Mouse (Mus musculus): Measurements from ENCODE around the gene Tbx10.

Gene Tbx10

GRCm38 (mm10) chr19:3992416-3992815, at the start of gene Tbx10:
TSS of gene Tbx10 (plus strand) at chr19:3992752.
- no peak for TF ChIP-seq CTCF (conservative IDR thresholded peaks at IDR 0.05; ENCODE audit: low read length)
- no peak for TF ChIP-seq POU5F1 (IDR thresholded peaks at IDR 0.05; ENCODE audit: borderline replicate concordance, low read length)
- TF ChIP-seq NANOG (IDR thresholded peaks at IDR 0.05; ENCODE audit: borderline replicate concordance, low read length) = no peak
- H3K9me3 ChIP-seq (ENCODE audit: low read length) = no peaks in the 10 kb centered on the region
- no peaks in the 10 kb centered on the region for H3K27me3 ChIP-seq (ENCODE audit: insufficient read depth, low read length)
- peaks cover 32% of the 10 kb centered on the region for H3K4me1 ChIP-seq (replicated peaks; ENCODE audit: low read depth, low read length)
- H3K36me3 ChIP-seq (ENCODE audit: insufficient read depth, low read length) = no peaks in the 10 kb centered on the region
- H3K4me3 ChIP-seq (replicated peaks; ENCODE audit: low read length) = no peak within 1 kb of the TSS

DNA sequence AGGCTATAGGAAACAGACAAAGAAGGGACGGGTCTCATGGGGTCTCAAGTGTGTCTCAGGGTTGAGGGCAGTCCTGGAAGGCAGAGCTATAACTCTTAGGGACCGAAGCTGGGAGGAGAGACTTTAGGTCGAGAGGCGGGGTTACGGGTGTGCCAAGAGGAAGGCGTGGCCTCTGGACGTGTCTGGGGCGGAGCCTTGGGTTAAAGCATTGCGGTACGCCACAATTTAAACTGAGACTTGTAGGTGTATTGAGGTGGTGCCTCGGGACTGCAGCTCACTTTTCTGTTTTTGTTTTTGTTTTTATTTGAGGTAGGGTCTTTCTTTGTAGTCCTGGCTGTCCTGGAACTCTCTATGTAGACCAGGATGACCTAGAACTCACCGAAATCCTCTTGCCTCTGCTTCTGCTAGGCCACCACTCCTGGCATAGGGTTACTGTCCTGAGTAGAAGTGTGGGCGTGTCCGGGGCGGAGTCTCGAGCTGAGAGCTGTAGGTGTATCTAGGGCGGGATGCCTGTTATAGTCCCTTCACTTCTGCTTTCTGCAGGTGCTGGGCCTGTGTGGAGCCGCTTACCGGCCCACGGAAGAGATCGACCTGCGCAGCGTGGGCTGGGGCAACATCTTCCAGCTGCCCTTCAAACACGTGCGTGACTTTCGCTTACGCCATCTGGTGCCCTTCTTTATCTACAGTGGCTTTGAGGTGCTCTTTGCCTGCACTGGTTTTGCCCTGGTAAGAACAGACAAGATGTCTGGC, 49.4 kb upstream of the Tbx10 start:
- peaks cover 16% of the 10 kb centered on the region for H3K27me3 ChIP-seq (ENCODE audit: insufficient read depth, low read length)
- TF ChIP-seq NANOG (IDR thresholded peaks at IDR 0.05; ENCODE audit: borderline replicate concordance, low read length) (no peak), CTCF (conservative IDR thresholded peaks at IDR 0.05; ENCODE audit: low read length) (no peak), POU5F1 (IDR thresholded peaks at IDR 0.05; ENCODE audit: borderline replicate concordance, low read length) (no peak)
- H3K36me3 ChIP-seq (ENCODE audit: insufficient read depth, low read length) = no peaks in the 10 kb centered on the region
- H3K9me3 ChIP-seq (ENCODE audit: low read length) = no peaks in the 10 kb centered on the region
- peaks cover 39% of the 10 kb centered on the region for H3K4me1 ChIP-seq (replicated peaks; ENCODE audit: low read depth, low read length)
- H3K4me3 ChIP-seq (replicated peaks; ENCODE audit: low read length) = peak overlapping the region; percentile 58

DNA sequence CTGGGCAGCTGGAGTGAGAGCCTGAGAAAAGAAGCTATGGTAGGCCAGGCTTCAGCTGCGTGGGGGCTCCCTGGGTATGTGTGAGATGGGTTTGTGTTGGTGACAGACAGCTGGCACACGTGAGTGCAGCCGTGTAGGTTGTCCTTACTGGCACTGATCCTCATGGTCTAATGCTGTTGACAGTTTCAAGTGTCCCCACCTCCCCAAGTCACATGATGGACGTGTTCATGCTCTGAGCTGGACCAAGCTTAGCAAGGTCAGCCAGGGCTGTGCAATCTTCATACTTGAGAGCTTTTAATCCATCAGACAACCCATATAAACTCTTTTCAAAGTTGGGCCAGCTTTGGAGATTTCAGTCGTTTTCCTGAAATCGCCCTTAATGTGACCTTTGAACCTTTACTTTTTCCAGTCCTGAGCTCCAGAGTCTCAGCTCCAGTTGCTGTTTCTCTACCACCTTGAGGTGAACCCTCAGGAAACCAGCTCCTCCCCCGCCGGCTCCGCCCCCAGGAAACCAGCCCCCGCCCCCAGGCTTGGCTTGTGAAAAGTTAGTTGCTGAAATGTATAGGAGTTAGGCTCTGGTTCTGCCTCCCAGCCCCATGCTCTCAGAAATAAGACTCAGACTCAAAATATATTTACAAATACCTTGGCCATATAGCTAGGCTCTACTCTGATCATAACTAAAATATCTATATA, 46.5 kb upstream of the Tbx10 start:
- H3K36me3 ChIP-seq (ENCODE audit: insufficient read depth, low read length) = no peaks in the 10 kb centered on the region
- H3K27me3 ChIP-seq (ENCODE audit: insufficient read depth, low read length) = peaks cover 15% of the 10 kb centered on the region
- no peak overlapping the region for H3K4me3 ChIP-seq (replicated peaks; ENCODE audit: low read length)
- no peaks in the 10 kb centered on the region for H3K9me3 ChIP-seq (ENCODE audit: low read length)
- H3K4me1 ChIP-seq (replicated peaks; ENCODE audit: low read depth, low read length) = peaks cover 54% of the 10 kb centered on the region
- TF ChIP-seq POU5F1 (IDR thresholded peaks at IDR 0.05; ENCODE audit: borderline replicate concordance, low read length) (no peak), CTCF (conservative IDR thresholded peaks at IDR 0.05; ENCODE audit: low read length) (no peak), NANOG (IDR thresholded peaks at IDR 0.05; ENCODE audit: borderline replicate concordance, low read length) (no peak)

DNA sequence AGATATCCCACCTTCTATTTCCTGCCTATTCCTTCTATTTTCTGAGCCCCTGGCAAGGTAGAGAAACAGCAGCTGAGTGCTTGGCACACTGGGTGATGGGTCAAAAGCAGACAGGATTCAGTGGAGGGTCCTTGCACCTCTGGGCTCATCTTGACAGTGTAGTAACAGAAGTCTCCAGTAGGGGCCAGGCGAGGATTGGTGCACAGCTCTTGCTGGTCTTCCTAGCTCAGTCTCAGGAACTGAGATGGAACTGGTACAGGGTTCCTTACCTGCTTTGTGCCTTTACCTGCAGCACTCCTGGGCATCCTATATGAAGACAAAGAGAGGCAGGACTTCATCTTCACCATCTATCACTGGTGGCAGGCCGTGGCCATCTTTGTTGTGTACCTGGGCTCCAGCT, 45.8 kb upstream of the Tbx10 start:
- no peak overlapping the region for H3K4me3 ChIP-seq (replicated peaks; ENCODE audit: low read length)
- TF ChIP-seq CTCF (conservative IDR thresholded peaks at IDR 0.05; ENCODE audit: low read length) = peak; percentile 91
- no peak for TF ChIP-seq POU5F1 (IDR thresholded peaks at IDR 0.05; ENCODE audit: borderline replicate concordance, low read length)
- H3K4me1 ChIP-seq (replicated peaks; ENCODE audit: low read depth, low read length) = peaks cover 53% of the 10 kb centered on the region
- no peaks in the 10 kb centered on the region for H3K9me3 ChIP-seq (ENCODE audit: low read length)
- no peaks in the 10 kb centered on the region for H3K36me3 ChIP-seq (ENCODE audit: insufficient read depth, low read length)
- peaks cover 8% of the 10 kb centered on the region for H3K27me3 ChIP-seq (ENCODE audit: insufficient read depth, low read length)

GRCm38 (mm10) chr19:3947813-3948212, 44.7 kb upstream of the Tbx10 start:
- Histone ChIP-seq H3K9me3 (ENCODE audit: low read length) (no peaks in the 10 kb centered on the region), H3K4me1 (replicated peaks; ENCODE audit: low read depth, low read length) (peaks cover 42% of the 10 kb centered on the region), H3K36me3 (ENCODE audit: insufficient read depth, low read length) (no peaks in the 10 kb centered on the region), H3K4me3 (replicated peaks; ENCODE audit: low read length) (no peak overlapping the region), H3K27me3 (ENCODE audit: insufficient read depth, low read length) (peaks cover 7% of the 10 kb centered on the region)
- TF ChIP-seq NANOG (IDR thresholded peaks at IDR 0.05; ENCODE audit: borderline replicate concordance, low read length) (no peak), POU5F1 (IDR thresholded peaks at IDR 0.05; ENCODE audit: borderline replicate concordance, low read length) (no peak), CTCF (conservative IDR thresholded peaks at IDR 0.05; ENCODE audit: low read length) (no peak)

GRCm38 (mm10) chr19:3948546-3948945, 44.0 kb upstream of the Tbx10 start:
- peaks cover 37% of the 10 kb centered on the region for H3K4me1 ChIP-seq (replicated peaks; ENCODE audit: low read depth, low read length)
- no peaks in the 10 kb centered on the region for H3K36me3 ChIP-seq (ENCODE audit: insufficient read depth, low read length)
- TF ChIP-seq NANOG (IDR thresholded peaks at IDR 0.05; ENCODE audit: borderline replicate concordance, low read length) = no peak
- no peak for TF ChIP-seq POU5F1 (IDR thresholded peaks at IDR 0.05; ENCODE audit: borderline replicate concordance, low read length)
- TF ChIP-seq CTCF (conservative IDR thresholded peaks at IDR 0.05; ENCODE audit: low read length) = no peak
- H3K27me3 ChIP-seq (ENCODE audit: insufficient read depth, low read length) = peaks cover 7% of the 10 kb centered on the region
- H3K9me3 ChIP-seq (ENCODE audit: low read length) = no peaks in the 10 kb centered on the region
- H3K4me3 ChIP-seq (replicated peaks; ENCODE audit: low read length) = peak overlapping the region; percentile 62

DNA sequence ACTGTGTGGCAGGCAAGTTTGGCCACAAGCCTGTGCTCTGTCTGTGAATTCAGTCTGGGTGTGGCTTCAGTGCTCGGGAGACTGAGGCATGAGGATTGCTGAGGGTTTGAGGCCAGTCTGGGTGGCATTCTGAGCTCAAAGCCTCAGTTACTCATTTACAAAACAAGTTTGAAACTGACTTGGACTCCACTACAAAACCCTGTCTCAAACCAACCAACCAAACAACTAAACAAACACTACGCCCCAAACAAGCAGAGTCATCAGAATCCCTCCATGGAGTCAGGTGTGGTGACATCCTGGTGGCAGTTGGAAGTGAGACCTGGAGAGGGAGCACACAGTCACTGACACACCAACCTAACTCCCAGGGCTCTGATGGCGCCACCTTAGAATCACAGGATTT, 42.2 kb upstream of the Tbx10 start:
- Histone ChIP-seq H3K9me3 (ENCODE audit: low read length) (no peaks in the 10 kb centered on the region), H3K4me3 (replicated peaks; ENCODE audit: low read length) (no peak overlapping the region), H3K36me3 (ENCODE audit: insufficient read depth, low read length) (no peaks in the 10 kb centered on the region), H3K27me3 (ENCODE audit: insufficient read depth, low read length) (peaks cover 4% of the 10 kb centered on the region; the same call in 1 of the 2 replicates), H3K4me1 (replicated peaks; ENCODE audit: low read depth, low read length) (peaks cover 27% of the 10 kb centered on the region)
- no peak for TF ChIP-seq CTCF (conservative IDR thresholded peaks at IDR 0.05; ENCODE audit: low read length)
- no peak for TF ChIP-seq POU5F1 (IDR thresholded peaks at IDR 0.05; ENCODE audit: borderline replicate concordance, low read length)
- no peak for TF ChIP-seq NANOG (IDR thresholded peaks at IDR 0.05; ENCODE audit: borderline replicate concordance, low read length)

GRCm38 (mm10) chr19:3951461-3951860, 41.1 kb upstream of the Tbx10 start:
- Histone ChIP-seq H3K36me3 (ENCODE audit: insufficient read depth, low read length) (no peaks in the 10 kb centered on the region), H3K4me1 (replicated peaks; ENCODE audit: low read depth, low read length) (peaks cover 18% of the 10 kb centered on the region), H3K9me3 (ENCODE audit: low read length) (no peaks in the 10 kb centered on the region), H3K4me3 (replicated peaks; ENCODE audit: low read length) (no peak overlapping the region), H3K27me3 (ENCODE audit: insufficient read depth, low read length) (peaks cover 12% of the 10 kb centered on the region)
- no peak for TF ChIP-seq POU5F1 (IDR thresholded peaks at IDR 0.05; ENCODE audit: borderline replicate concordance, low read length)
- TF ChIP-seq CTCF (conservative IDR thresholded peaks at IDR 0.05; ENCODE audit: low read length) = no peak

All from E14TG2a.4 (cell line).